Mouse (Mus musculus): ENCODE measurements around the gene Cep68. TPM values are rescaled to one million over a fixed set of nuclear protein-coding genes. Genes with fewer than 3 reads are reported as not detected.
"Not testable (repeated sequence)": the region's sequence is repeated elsewhere in the genome, so short reads cannot be mapped to it uniquely, and the experiment has no call there.

The Cep68 gene
- total RNA-seq, 2 experiments from 2014 or later = 44.1 to 44.2 TPM

- DNase-seq = no peak
These were observed 7.9 kb downstream of the Cep68 start for GRCm38 (mm10) chr11:20241311-20241710.

- no peak for DNase-seq
These were observed 8.9 kb downstream of the Cep68 start for GRCm38 (mm10) chr11:20240331-20240730.

GRCm38 (mm10) chr11:20239279-20239861, 9.9 kb downstream of the Cep68 start:
- DNase-seq = peak; percentile 48

GRCm38 (mm10) chr11:20237976-20238375, 11.3 kb downstream of the Cep68 start:
- DNase-seq = no peak

- no peak for DNase-seq
These were observed 12.2 kb downstream of the Cep68 start for GRCm38 (mm10) chr11:20237018-20237417.

- DNase-seq = no peak
These were observed 15.0 kb downstream of the Cep68 start for GRCm38 (mm10) chr11:20234233-20234632.

GRCm38 (mm10) chr11:20232016-20232755, 17.0 kb downstream of the Cep68 start:
- no peak for DNase-seq

GRCm38 (mm10) chr11:20231128-20231878, 17.9 kb downstream of the Cep68 start:
- peak; percentile 69 for DNase-seq

- no peak for DNase-seq
These were observed 18.9 kb downstream of the Cep68 start for GRCm38 (mm10) chr11:20230286-20230685.

- no peak for DNase-seq
These were observed 19.9 kb downstream of the Cep68 start for GRCm38 (mm10) chr11:20229311-20229710.

- no peak for DNase-seq
These were observed 20.6 kb downstream of the Cep68 start for GRCm38 (mm10) chr11:20228666-20229065.

GRCm38 (mm10) chr11:20225938-20226337, 23.3 kb downstream of the Cep68 start:
- DNase-seq = no peak

- no peak for DNase-seq
These were observed 25.0 kb downstream of the Cep68 start for GRCm38 (mm10) chr11:20224196-20224595.

GRCm38 (mm10) chr11:20221671-20222070, 27.6 kb downstream of the Cep68 start:
- not testable (repeated sequence) for DNase-seq

GRCm38 (mm10) chr11:20217227-20217626, 32.0 kb downstream of the Cep68 start:
- no peak for DNase-seq

- no peak for DNase-seq
These were observed 32.8 kb downstream of the Cep68 start for GRCm38 (mm10) chr11:20216415-20216814.

GRCm38 (mm10) chr11:20214779-20215178, 34.5 kb downstream of the Cep68 start:
- peak; percentile 36 for DNase-seq

- DNase-seq = no peak
These were observed 37.4 kb downstream of the Cep68 start for GRCm38 (mm10) chr11:20211838-20212237.

- no peak for DNase-seq
These were observed 41.6 kb downstream of the Cep68 start for GRCm38 (mm10) chr11:20207589-20207988.

- DNase-seq = no peak
These were observed 42.5 kb downstream of the Cep68 start for GRCm38 (mm10) chr11:20206626-20207223.

GRCm38 (mm10) chr11:20205538-20205937, 43.7 kb downstream of the Cep68 start:
- DNase-seq = no peak

- no peak for DNase-seq
These were observed 44.3 kb downstream of the Cep68 start for GRCm38 (mm10) chr11:20204870-20205446.

- no peak for DNase-seq
These were observed 44.9 kb downstream of the Cep68 start for GRCm38 (mm10) chr11:20204321-20204720.

Data from heart, postnatal 4 days (tissue).